Mouse (Mus musculus) MEL (cell line): ENCODE data around the gene Gpr3. TPM values are rescaled to one million over a fixed set of nuclear protein-coding genes. Genes with fewer than 3 reads are reported as not detected.
A peak's percentile ranks its signal among the peaks of the same experiment; 100 is the strongest.

Experiments used
- DNase-seq: peaks from one replicate; pipeline ENCODE4 v3.0.0; 2011; ENCODE audit warnings: low read depth, low spot score
- H3K27ac ChIP-seq: 2 replicates; pipeline ENCODE4 v1.5.1; 2012; ENCODE audit warnings: low read depth, mild to moderate bottlenecking, control low read depth, low read length, moderate library complexity; ENCODE audit not compliant: control insufficient read depth
- H3K27me3 ChIP-seq, 2 experiments: fragments of 150-350 bp in 1 of 2; sonication (generic) in 1 of 2; 2 replicates each; pipeline ENCODE4 v1.6.1; 2012; ENCODE audit warnings: low read length in 2 of 2, mild to moderate bottlenecking in 2 of 2, improper control_type of control experiment in 1 of 2, moderate library complexity in 1 of 2; ENCODE audit not compliant: insufficient read depth in 2 of 2, control insufficient read depth in 1 of 2
- H3K36me3 ChIP-seq, 2 experiments: 2 replicates each; pipeline ENCODE4 v1.6.1; 2012 to 2014; ENCODE audit warnings: low read length in 2 of 2, improper control_type of control experiment in 1 of 2, inconsistent platforms in 1 of 2, mild to moderate bottlenecking in 1 of 2; ENCODE audit not compliant: insufficient read depth in 2 of 2, control insufficient read depth in 1 of 2
- H3K4me1 ChIP-seq, 2 experiments: fragments of 150-350 bp in 1 of 2; sonication (generic) in 1 of 2; 2 replicates each; pipeline ENCODE4 v1.6.1; 2012; ENCODE audit warnings: low read length in 2 of 2, improper control_type of control experiment in 1 of 2, mild to moderate bottlenecking in 1 of 2; ENCODE audit not compliant: insufficient read depth in 2 of 2, control insufficient read depth in 1 of 2
- H3K4me3 ChIP-seq, 2 experiments: fragments of 150-350 bp in 1 of 2; sonication (generic) in 1 of 2; 2 replicates each; pipeline ENCODE4 v1.5.1; 2012; ENCODE audit warnings: low read depth in 2 of 2, low read length in 2 of 2, mild to moderate bottlenecking in 2 of 2, moderate library complexity in 2 of 2, control low read depth in 1 of 2, improper control_type of control experiment in 1 of 2; ENCODE audit not compliant: control insufficient read depth in 1 of 2, insufficient read depth in 1 of 2
- H3K79me2 ChIP-seq: 2 replicates; pipeline ENCODE4 v1.6.1; 2012; ENCODE audit warnings: mild to moderate bottlenecking, low read length, moderate library complexity; ENCODE audit not compliant: control insufficient read depth, poor library complexity, insufficient read depth
- H3K9ac ChIP-seq: 2 replicates; pipeline ENCODE4 v1.6.1; 2012; ENCODE audit warnings: low read depth, mild to moderate bottlenecking, control low read depth, low read length, moderate library complexity; ENCODE audit not compliant: control insufficient read depth, poor library complexity, severe bottlenecking
- H3K9me3 ChIP-seq: fragments of 150-350 bp; sonication (generic); replicated peaks from 2 replicates; pipeline ENCODE4 v1.6.1; 2012; ENCODE audit warnings: mild to moderate bottlenecking, low read length, improper control_type of control experiment, moderate library complexity; ENCODE audit not compliant: insufficient read depth
- CHD2 ChIP-seq: IDR thresholded peaks from 2 replicates; pipeline ENCODE4 v1.6.1; 2011; ENCODE audit warnings: low read length, improper control_type of control experiment
- CTCF ChIP-seq, 3 experiments: IDR thresholded peaks in 2 of 3; conservative IDR thresholded peaks in 1 of 3; 2 replicates each; pipeline ENCODE4 v1.5.1; 2011 to 2012; ENCODE audit warnings: low read length in 3 of 3, low read depth in 2 of 3, mild to moderate bottlenecking in 2 of 3, improper control_type of control experiment in 1 of 3, inconsistent platforms in 1 of 3, mixed read lengths in 1 of 3, moderate library complexity in 1 of 3; ENCODE audit not compliant: control insufficient read depth in 1 of 3, insufficient read depth in 1 of 3, poor library complexity in 1 of 3, severe bottlenecking in 1 of 3
- ELF1 ChIP-seq: IDR thresholded peaks from 2 replicates; pipeline ENCODE4 v1.6.1; 2014; ENCODE audit warnings: low read depth, mild to moderate bottlenecking, inconsistent platforms, low read length, improper control_type of control experiment, moderate library complexity
- GABPA ChIP-seq: IDR thresholded peaks from 2 replicates; pipeline ENCODE4 v1.6.1; 2012; ENCODE audit warnings: low read depth, mild to moderate bottlenecking, inconsistent platforms, low read length, improper control_type of control experiment, moderate library complexity
- HCFC1 ChIP-seq: IDR thresholded peaks from 2 replicates; pipeline ENCODE4 v1.6.1; 2012; ENCODE audit warnings: low read depth, mild to moderate bottlenecking, inconsistent platforms, low read length, improper control_type of control experiment, moderate library complexity
- JUND ChIP-seq: IDR thresholded peaks from 2 replicates; pipeline ENCODE4 v1.6.1; 2011; ENCODE audit warnings: low read depth, mild to moderate bottlenecking, improper control_type of control experiment, low read length
- KAT2A ChIP-seq: conservative IDR thresholded peaks from 2 replicates; pipeline ENCODE4 v1.6.1; 2012; ENCODE audit warnings: low read depth, low read length, improper control_type of control experiment, inconsistent platforms
- MAX ChIP-seq: IDR thresholded peaks from 2 replicates; pipeline ENCODE4 v1.6.1; 2011; ENCODE audit warnings: low read length, improper control_type of control experiment
- MXI1 ChIP-seq: IDR thresholded peaks from 2 replicates; pipeline ENCODE4 v1.6.1; 2011; ENCODE audit warnings: mild to moderate bottlenecking, low read depth, low read length, improper control_type of control experiment
- MYB ChIP-seq: IDR thresholded peaks from 2 replicates; pipeline ENCODE4 v1.6.1; 2011; ENCODE audit warnings: mild to moderate bottlenecking, low read depth, low read length, improper control_type of control experiment
- MYC ChIP-seq: IDR thresholded peaks from 2 replicates; pipeline ENCODE4 v1.6.1; 2011; ENCODE audit warnings: low read depth, mild to moderate bottlenecking, low read length, improper control_type of control experiment, moderate library complexity
- NRF1 ChIP-seq: IDR thresholded peaks from 2 replicates; pipeline ENCODE4 v1.6.1; 2014; ENCODE audit warnings: low read depth, mild to moderate bottlenecking, inconsistent platforms, low read length, improper control_type of control experiment, moderate library complexity; ENCODE audit not compliant: poor library complexity, insufficient read depth, severe bottlenecking
- POLR2A ChIP-seq, 2 experiments: IDR thresholded peaks; 2 replicates each; pipeline ENCODE4 v1.6.1; 2011 to 2012; ENCODE audit warnings: low read length in 2 of 2, mild to moderate bottlenecking in 2 of 2, control low read depth in 1 of 2, improper control_type of control experiment in 1 of 2, low read depth in 1 of 2, moderate library complexity in 1 of 2; ENCODE audit not compliant: control insufficient read depth in 1 of 2, insufficient read depth in 1 of 2, poor library complexity in 1 of 2
- RAD21 ChIP-seq: IDR thresholded peaks from 2 replicates; pipeline ENCODE4 v1.6.1; 2011; ENCODE audit warnings: mild to moderate bottlenecking, low read depth, low read length, improper control_type of control experiment
- RCOR1 ChIP-seq: IDR thresholded peaks from 2 replicates; pipeline ENCODE4 v1.6.1; 2012; ENCODE audit warnings: low read depth, mild to moderate bottlenecking, inconsistent platforms, low read length, improper control_type of control experiment
- SIN3A ChIP-seq: IDR thresholded peaks from 2 replicates; pipeline ENCODE4 v1.6.1; 2012; ENCODE audit warnings: low read length, improper control_type of control experiment, inconsistent platforms
- SMC3 ChIP-seq: IDR thresholded peaks from 2 replicates; pipeline ENCODE4 v1.6.1; 2011; ENCODE audit warnings: low read depth, low read length, improper control_type of control experiment
- TAL1 ChIP-seq: IDR thresholded peaks from 2 replicates; pipeline ENCODE4 v1.6.1; 2012; ENCODE audit warnings: mild to moderate bottlenecking, inconsistent platforms, low read length, moderate library complexity, mixed read lengths
- TCF12 ChIP-seq: IDR thresholded peaks from 2 replicates; pipeline ENCODE4 v1.6.1; 2014; ENCODE audit warnings: low read depth, mild to moderate bottlenecking, inconsistent platforms, low read length, improper control_type of control experiment, moderate library complexity
- USF1 ChIP-seq: IDR thresholded peaks from 2 replicates; pipeline ENCODE4 v1.6.1; 2014; ENCODE audit warnings: low read depth, mild to moderate bottlenecking, inconsistent platforms, low read length, improper control_type of control experiment, moderate library complexity
- ZC3H11A ChIP-seq: IDR thresholded peaks from 2 replicates; pipeline ENCODE4 v1.6.1; 2012; ENCODE audit warnings: low read depth, mild to moderate bottlenecking, inconsistent platforms, low read length, improper control_type of control experiment
- ZKSCAN1 ChIP-seq: IDR thresholded peaks from 2 replicates; pipeline ENCODE4 v1.6.1; 2012; ENCODE audit warnings: low read depth, mild to moderate bottlenecking, inconsistent platforms, low read length, improper control_type of control experiment, moderate library complexity
- ZNF384 ChIP-seq: IDR thresholded peaks from 2 replicates; pipeline ENCODE4 v1.6.1; 2012; ENCODE audit warnings: low read depth, mild to moderate bottlenecking, inconsistent platforms, low read length, improper control_type of control experiment
- polyA plus RNA-seq, 2 experiments: library from polyadenylated mRNA; stranded (reverse) in 1 of 2; unstranded in 1 of 2; fragments of >175 nt in 1 of 2; fragments of >200 nt in 1 of 2; gene quantifications; 2 replicates each; pipeline versions ENCODE4 v1.2.1 to v1.2.4; 2012; ENCODE audit warnings: low replicate concordance in 2 of 2, low read depth in 1 of 2; ENCODE audit not compliant: insufficient read length in 2 of 2, insufficient read depth in 1 of 2, missing spikeins in 1 of 2
- total RNA-seq: library from RNA; depleted of rRNA; stranded (reverse); fragments of 300-350 nt; gene quantifications from 2 replicates; pipeline ENCODE4 v1.2.3, GENCODE M21; 2012

Gene Gpr3
- total and polyA plus RNA-seq, 3 experiments = 0.08 to 0.35 TPM; not detected in 1

DNA sequence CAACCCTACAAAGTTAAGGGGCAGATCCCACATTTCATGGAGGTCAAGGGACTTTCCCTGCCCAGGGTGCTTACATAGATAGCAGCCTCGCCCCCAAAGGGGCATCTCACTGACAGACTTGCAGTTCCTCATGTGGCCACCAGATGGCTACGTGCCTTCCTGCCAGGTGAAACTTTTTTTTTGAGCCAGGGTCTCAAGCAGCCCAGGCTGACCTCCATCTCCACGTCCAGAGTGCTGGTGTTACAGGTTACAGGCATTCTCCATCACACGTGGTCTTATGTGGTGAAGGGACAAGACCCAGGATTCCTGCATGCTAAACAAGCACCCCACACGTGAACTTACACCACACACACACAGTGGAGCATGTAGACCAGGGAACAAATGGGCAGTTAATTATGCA is 5.3 kb upstream of the Gpr3 start:
- Histone ChIP-seq H3K9ac (no peak overlapping the region), H3K27ac (no peak overlapping the region), H3K4me3 (peak overlapping the region; percentile 7 to 30; a peak in 1 of 4 replicates), H3K36me3 (peaks cover 0 to 14% of the 10 kb centered on the region in 2 experiments; a peak in 2 of 4 replicates), H3K9me3 (no peaks in the 10 kb centered on the region), H3K79me2 (no peaks in the 10 kb centered on the region), H3K27me3 (no peaks in the 10 kb centered on the region), H3K4me1 (peaks cover 10 to 24% of the 10 kb centered on the region in 2 experiments)
- TF ChIP-seq USF1 (peak; percentile 67), ZC3H11A (peak; percentile 61), POLR2A (IDR thresholded peaks at IDR 0.05; ENCODE audit: control insufficient read depth in 1 of 2, insufficient read depth in 1 of 2, low read depth in 1 of 2, low read length in 2 of 2, poor library complexity in 1 of 2) (no peak), CTCF (IDR thresholded peaks at IDR 0.05 in 2 of 3, conservative IDR thresholded peaks at IDR 0.05 in 1 of 3; ENCODE audit: control insufficient read depth in 1 of 3, insufficient read depth in 1 of 3, low read depth in 2 of 3, low read length in 3 of 3, poor library complexity in 1 of 3, severe bottlenecking in 1 of 3) (peak; percentile 83 to 97 (median 87)), SMC3 (peak; percentile 90), HCFC1 (no peak), MYC (peak; percentile 36; the same call in 1 of the 2 replicates), RAD21 (peak; percentile 61), MXI1 (peak; percentile 49; the same call in 1 of the 2 replicates), MAX (peak; percentile 71), SIN3A (0 out of 2 replicates have a peak, but pooled peaks have one; percentile 31), ZNF384 (peak; percentile 92), NRF1 (no peak)
- peak; percentile 75 for DNase-seq

- Histone ChIP-seq H3K9me3 (no peaks in the 10 kb centered on the region), H3K4me3 (no peak overlapping the region), H3K27ac (no peak overlapping the region), H3K27me3 (no peaks in the 10 kb centered on the region), H3K4me1 (peaks cover 5 to 21% of the 10 kb centered on the region in 2 experiments), H3K9ac (no peak overlapping the region), H3K79me2 (no peaks in the 10 kb centered on the region), H3K36me3 (peaks cover 0 to 8% of the 10 kb centered on the region in 2 experiments; a peak in 2 of 4 replicates)
- DNase-seq = no peak
- TF ChIP-seq ELF1 (no peak), TCF12 (no peak), CHD2 (no peak), ZC3H11A (no peak), KAT2A (no peak), RCOR1 (no peak), ZKSCAN1 (no peak), TAL1 (no peak), CTCF (IDR thresholded peaks at IDR 0.05 in 2 of 3, conservative IDR thresholded peaks at IDR 0.05 in 1 of 3; ENCODE audit: control insufficient read depth in 1 of 3, insufficient read depth in 1 of 3, low read depth in 2 of 3, low read length in 3 of 3, poor library complexity in 1 of 3, severe bottlenecking in 1 of 3) (no peak), GABPA (no peak), MYB (no peak), JUND (no peak), ZNF384 (no peak)
Measured at GRCm38 (mm10) chr4:133213661-133214060, 1.3 kb upstream of the Gpr3 start.
